Mouse (Mus musculus): ENCODE data around the gene Mrfap1.
A peak's percentile ranks its signal among the peaks of the same experiment; 100 is the strongest.

The Mrfap1 gene

GRCm38 (mm10) chr5:36796296-36797014 lies at the start of gene Mrfap1:
Gene Mrfap1 (minus strand): TSS chr5:36796772.
- DNase-seq (ENCODE audit: low read depth, low spot score) = peak; percentile 96

- no peak for DNase-seq (ENCODE audit: low read depth, low spot score)
Measured at GRCm38 (mm10) chr5:36844490-36844889, 47.9 kb upstream of the Mrfap1 start.

GRCm38 (mm10) chr5:36841701-36842100 lies 45.1 kb upstream of the Mrfap1 start:
- DNase-seq (ENCODE audit: low read depth, low spot score) = no peak

GRCm38 (mm10) chr5:36840092-36840491 lies 43.5 kb upstream of the Mrfap1 start:
- no peak for DNase-seq (ENCODE audit: low read depth, low spot score)

- no peak for DNase-seq (ENCODE audit: low read depth, low spot score)
Measured at GRCm38 (mm10) chr5:36839602-36840001, 43.0 kb upstream of the Mrfap1 start.

GRCm38 (mm10) chr5:36839032-36839431 lies 42.5 kb upstream of the Mrfap1 start:
- no peak for DNase-seq (ENCODE audit: low read depth, low spot score)

- DNase-seq (ENCODE audit: low read depth, low spot score) = peak; percentile 69
Measured at GRCm38 (mm10) chr5:36835933-36836332, 39.4 kb upstream of the Mrfap1 start.

GRCm38 (mm10) chr5:36831272-36831671 lies 34.7 kb upstream of the Mrfap1 start:
- peak; percentile 69 for DNase-seq (ENCODE audit: low read depth, low spot score)

GRCm38 (mm10) chr5:36829913-36830879 lies 33.6 kb upstream of the Mrfap1 start, which contains the start of gene Man2b2:
Gene Man2b2 (minus strand): TSS chr5:36830653.
- peak; percentile 87 for DNase-seq (ENCODE audit: low read depth, low spot score)

GRCm38 (mm10) chr5:36829098-36829497 lies 32.5 kb upstream of the Mrfap1 start:
- DNase-seq (ENCODE audit: low read depth, low spot score) = no peak

GRCm38 (mm10) chr5:36822907-36823306 lies 26.3 kb upstream of the Mrfap1 start:
- no peak for DNase-seq (ENCODE audit: low read depth, low spot score)

- peak; percentile 74 for DNase-seq (ENCODE audit: low read depth, low spot score)
Measured at GRCm38 (mm10) chr5:36820142-36820541, 23.6 kb upstream of the Mrfap1 start.

GRCm38 (mm10) chr5:36819742-36820141 lies 23.2 kb upstream of the Mrfap1 start:
- no peak for DNase-seq (ENCODE audit: low read depth, low spot score)

GRCm38 (mm10) chr5:36817738-36818137 lies 21.2 kb upstream of the Mrfap1 start:
- peak; percentile 53 for DNase-seq (ENCODE audit: low read depth, low spot score)

GRCm38 (mm10) chr5:36814554-36814953 lies 18.0 kb upstream of the Mrfap1 start:
- no peak for DNase-seq (ENCODE audit: low read depth, low spot score)

- peak; percentile 77 for DNase-seq (ENCODE audit: low read depth, low spot score)
Measured at GRCm38 (mm10) chr5:36811413-36811812, 14.8 kb upstream of the Mrfap1 start.

- DNase-seq (ENCODE audit: low read depth, low spot score) = no peak
Measured at GRCm38 (mm10) chr5:36810634-36811033, 14.1 kb upstream of the Mrfap1 start.

- no peak for DNase-seq (ENCODE audit: low read depth, low spot score)
Measured at GRCm38 (mm10) chr5:36809123-36809522, 12.6 kb upstream of the Mrfap1 start.

- DNase-seq (ENCODE audit: low read depth, low spot score) = no peak
Measured at GRCm38 (mm10) chr5:36807106-36807505, 10.5 kb upstream of the Mrfap1 start.

- peak; percentile 91 for DNase-seq (ENCODE audit: low read depth, low spot score)
Measured at GRCm38 (mm10) chr5:36797291-36797690, 719 bp upstream of the Mrfap1 start.

- DNase-seq (ENCODE audit: low read depth, low spot score) = peak; percentile 71
Measured at GRCm38 (mm10) chr5:36795647-36796295, 801 bp downstream of the Mrfap1 start.

- DNase-seq (ENCODE audit: low read depth, low spot score) = no peak
Measured at GRCm38 (mm10) chr5:36791861-36792260, 4.7 kb downstream of the Mrfap1 start.

Measured in R1 (cell line).